Mouse (Mus musculus) heart, embryonic 16.5 days (tissue): ENCODE data around the gene Usp37. TPM values are rescaled to one million over a fixed set of nuclear protein-coding genes. Genes with fewer than 3 reads are reported as not detected.

ENCODE experiments used
- ATAC-seq: fragments of 200-750 bp; cut with Nextera tagmentation; replicated peaks from 2 replicates; pipeline ENCODE4 v1.8.0; 2017; ENCODE audit warnings: moderate number of reproducible peaks; ENCODE audit not compliant: insufficient read depth, low FRiP score; ENCODE audit errors: extremely low read depth
- H3K27ac ChIP-seq: fragments of 300-500 bp; sonication (generic); 2 replicates; pipeline ENCODE4 v1.5.1; 2014; ENCODE audit warnings: mild to moderate bottlenecking, low read length, control low read depth, moderate library complexity
- H3K27me3 ChIP-seq: fragments of 300-500 bp; sonication (generic); 2 replicates; pipeline ENCODE4 v1.6.1; 2014; ENCODE audit warnings: low read length, mixed read lengths; ENCODE audit not compliant: control insufficient read depth, insufficient read depth
- H3K36me3 ChIP-seq: fragments of 300-500 bp; sonication (generic); 2 replicates; pipeline ENCODE4 v1.6.1; 2014; ENCODE audit not compliant: control insufficient read depth, insufficient read depth
- H3K4me1 ChIP-seq: fragments of 300-500 bp; sonication (generic); 2 replicates; pipeline ENCODE4 v1.6.1; 2014; ENCODE audit warnings: low read length, mixed read lengths; ENCODE audit not compliant: control insufficient read depth, insufficient read depth
- H3K4me2 ChIP-seq: fragments of 300-500 bp; sonication (generic); 2 replicates; pipeline ENCODE4 v1.6.1; 2014; ENCODE audit warnings: low read depth, mild to moderate bottlenecking, control low read depth, low read length
- H3K4me3 ChIP-seq: fragments of 300-500 bp; sonication (generic); 2 replicates; pipeline ENCODE4 v1.5.1; 2014; ENCODE audit warnings: mild to moderate bottlenecking, control low read depth, low read length
- H3K9ac ChIP-seq: fragments of 300-500 bp; sonication (generic); 2 replicates; pipeline ENCODE4 v1.6.1; 2014; ENCODE audit warnings: low read length, control low read depth
- H3K9me3 ChIP-seq: fragments of 300-500 bp; sonication (generic); replicated peaks from 2 replicates; pipeline ENCODE4 v1.6.1; 2016; ENCODE audit warnings: low read length; ENCODE audit not compliant: control insufficient read depth
- WGBS: fragments of 180-500 bp; shearing (Covaris S2); extraction: QIAGEN DNeasy Blood & Tissue Kit; methylation state at CpG from one replicate; pipeline ENCODE4 v1.1.7; 2014; 5-methylcytosine and 5-hydroxymethylcytosine counted together
- polyA plus RNA-seq: library from polyadenylated mRNA; unstranded; fragments of >200 nt; fragmentation: Nextera tagmentation; extraction: Ambion mirVana; gene quantifications from 2 replicates; pipeline ENCODE4 v1.2.1, GENCODE M21; 2015

The Usp37 gene
- polyA plus RNA-seq, 1 experiment from 2014 or later, result 19.2 TPM

DNA sequence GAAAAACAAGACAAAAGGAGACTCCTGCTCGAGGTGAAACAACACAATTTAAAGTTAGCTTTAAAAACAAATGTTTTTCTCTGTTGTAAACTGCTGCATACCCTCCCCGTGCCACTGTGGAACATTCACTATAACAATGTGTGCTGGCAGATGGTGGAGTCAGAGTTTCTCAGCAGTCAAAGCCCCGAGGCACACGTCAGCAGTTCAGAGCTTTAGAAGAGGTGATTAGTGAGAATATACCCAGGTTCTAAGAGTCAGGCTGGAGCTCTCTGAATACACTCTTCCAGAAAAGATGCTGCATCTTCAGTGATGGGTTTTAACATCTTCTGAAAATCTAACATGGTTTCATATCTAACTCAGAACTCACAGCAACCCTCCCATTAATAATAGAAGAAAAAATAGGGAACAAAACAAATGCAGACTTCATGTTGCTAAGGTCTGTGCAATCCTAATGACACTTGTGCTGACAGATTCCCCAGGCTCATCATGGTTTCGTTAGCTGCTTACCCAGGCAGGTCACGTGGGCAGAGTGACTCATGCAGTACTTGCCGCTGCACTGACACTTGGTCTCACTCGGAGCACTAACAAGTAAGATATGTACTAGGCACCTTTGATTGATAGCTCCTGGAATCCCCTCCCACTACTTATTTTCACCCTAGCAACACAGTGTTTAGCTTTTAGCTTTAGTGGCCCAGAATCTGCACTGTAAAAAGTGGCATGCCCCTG is 106.2 kb downstream of the Usp37 start:
- Histone ChIP-seq H3K4me1 (peaks cover 6% of the 10 kb centered on the region; the same call in 1 of the 2 replicates), H3K27ac (no peak overlapping the region), H3K36me3 (peaks cover 23% of the 10 kb centered on the region), H3K4me2 (no peak overlapping the region), H3K9me3 (no peaks in the 10 kb centered on the region), H3K9ac (no peak overlapping the region), H3K27me3 (no peaks in the 10 kb centered on the region), H3K4me3 (no peak overlapping the region)
- 50% methylated on average over 8 of the region's 8 CpGs for WGBS
- peak; percentile 71; the same call in 1 of the 2 replicates for ATAC-seq

DNA sequence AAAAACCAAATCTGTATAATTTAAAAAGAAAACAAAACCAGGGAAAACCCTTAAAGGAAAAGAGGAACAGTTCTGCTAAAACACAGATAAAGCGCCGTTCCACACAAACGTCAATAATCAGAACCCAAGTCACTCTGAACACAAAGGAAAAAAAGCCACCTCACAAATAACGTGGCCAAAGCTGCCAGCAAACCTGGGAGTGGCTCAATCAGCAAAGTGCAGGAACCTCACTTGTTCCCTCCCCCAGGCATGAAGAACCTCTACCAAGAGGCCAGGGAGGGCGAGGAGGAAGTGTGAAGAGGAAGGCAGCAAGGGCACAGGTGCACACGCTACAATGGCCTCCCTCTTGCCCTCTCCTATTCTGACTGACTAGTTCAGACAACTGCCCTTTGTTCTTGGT is 108.5 kb downstream of the Usp37 start:
- ATAC-seq, result no peak
- 66% methylated on average over 6 of the region's 6 CpGs for WGBS
- peaks cover 17% of the 10 kb centered on the region for H3K36me3 ChIP-seq

DNA sequence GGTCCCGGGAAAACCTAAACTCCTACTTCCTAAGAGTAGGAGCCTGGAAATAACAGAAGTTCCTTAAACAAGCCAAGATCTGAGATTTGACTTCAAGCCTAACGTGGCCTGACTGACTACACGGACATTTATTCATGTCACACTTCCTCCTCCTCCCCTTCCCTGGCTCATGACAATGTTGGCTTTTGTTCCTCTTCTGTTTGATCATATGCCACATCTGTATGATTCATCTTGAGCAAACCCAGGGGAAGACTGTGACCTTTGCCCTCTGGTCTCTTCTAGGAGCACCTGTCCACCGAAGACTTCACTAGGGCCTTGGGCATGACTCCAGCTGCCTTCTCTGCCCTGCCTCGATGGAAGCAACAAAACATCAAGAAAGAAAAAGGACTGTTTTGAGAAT is 109.5 kb downstream of the Usp37 start:
- no peak overlapping the region for H3K9ac ChIP-seq
- no peak overlapping the region for H3K27ac ChIP-seq
- no peak overlapping the region for H3K4me3 ChIP-seq
- no peaks in the 10 kb centered on the region for H3K9me3 ChIP-seq
- no peak for ATAC-seq
- peaks cover 13% of the 10 kb centered on the region; the same call in 1 of the 2 replicates for H3K36me3 ChIP-seq
- H3K4me2 ChIP-seq, result no peak overlapping the region
- peaks cover 6% of the 10 kb centered on the region; the same call in 1 of the 2 replicates for H3K4me1 ChIP-seq
- no peaks in the 10 kb centered on the region for H3K27me3 ChIP-seq
- 61% methylated on average over 5 of the region's 5 CpGs for WGBS

More for the DNA sequence above, 108.5 kb downstream of the Usp37 start:
- H3K9ac ChIP-seq, result no peak overlapping the region
- peaks cover 6% of the 10 kb centered on the region; the same call in 1 of the 2 replicates for H3K4me1 ChIP-seq
- H3K4me3 ChIP-seq, result no peak overlapping the region
- no peaks in the 10 kb centered on the region for H3K9me3 ChIP-seq
- H3K27ac ChIP-seq, result no peak overlapping the region
- H3K4me2 ChIP-seq, result no peak overlapping the region
- no peaks in the 10 kb centered on the region for H3K27me3 ChIP-seq

DNA sequence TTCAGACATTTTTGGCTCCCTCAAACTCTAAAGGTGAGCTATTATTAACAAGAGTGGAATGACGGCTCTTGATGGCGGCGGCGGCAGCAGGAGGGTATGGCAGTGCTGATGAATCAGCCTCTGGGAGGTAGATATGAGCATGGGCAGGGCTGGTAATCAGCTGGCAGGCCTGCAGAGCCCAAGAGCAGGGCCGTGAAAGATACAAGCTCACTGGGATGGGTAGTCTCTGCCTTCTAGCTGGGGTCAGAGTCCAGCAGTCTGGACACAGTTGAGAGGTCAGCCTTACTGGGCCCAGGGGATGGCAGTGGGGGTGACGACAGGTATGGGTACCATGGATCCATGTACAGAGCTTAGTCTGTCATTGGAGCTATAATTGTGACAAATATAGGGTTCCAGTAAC is 110.9 kb downstream of the Usp37 start:
- no peaks in the 10 kb centered on the region for H3K9me3 ChIP-seq
- ATAC-seq, result no peak
- WGBS, result 43% methylated on average over 6 of the region's 6 CpGs

DNA sequence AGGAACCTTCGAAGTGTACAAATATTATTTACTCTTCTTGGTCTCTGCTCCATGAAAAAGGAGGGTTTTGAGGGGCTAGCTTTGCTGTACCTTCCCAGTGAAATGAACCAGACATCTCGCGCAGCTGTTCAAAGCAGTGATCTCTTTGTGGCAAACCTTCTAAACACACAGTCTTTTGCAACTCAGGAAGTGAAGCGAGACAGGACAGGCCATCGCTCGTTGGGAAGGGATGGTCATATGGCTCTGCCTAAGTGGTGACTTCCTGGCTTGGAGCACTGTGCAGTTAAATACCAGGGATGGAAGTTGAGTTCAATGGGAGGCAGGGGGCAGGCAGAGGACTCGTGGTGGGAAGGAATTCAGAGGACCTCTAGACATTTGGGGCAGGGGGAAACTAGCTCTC is 118.2 kb downstream of the Usp37 start:
- no peak for ATAC-seq
- Histone ChIP-seq H3K36me3 (no peaks in the 10 kb centered on the region), H3K4me2 (no peak overlapping the region), H3K4me1 (peaks cover 5% of the 10 kb centered on the region), H3K4me3 (no peak overlapping the region), H3K9ac (no peak overlapping the region), H3K9me3 (no peaks in the 10 kb centered on the region), H3K27me3 (no peaks in the 10 kb centered on the region; the same call in 1 of the 2 replicates), H3K27ac (no peak overlapping the region)
- WGBS, result 61% methylated on average over 7 of the region's 7 CpGs

More for the DNA sequence above, 110.9 kb downstream of the Usp37 start:
- no peak overlapping the region for H3K4me3 ChIP-seq
- peaks cover 6% of the 10 kb centered on the region; the same call in 1 of the 2 replicates for H3K4me1 ChIP-seq
- peaks cover 10% of the 10 kb centered on the region; the same call in 1 of the 2 replicates for H3K36me3 ChIP-seq
- no peaks in the 10 kb centered on the region for H3K27me3 ChIP-seq
- no peak overlapping the region for H3K27ac ChIP-seq
- no peak overlapping the region for H3K4me2 ChIP-seq
- no peak overlapping the region for H3K9ac ChIP-seq

DNA sequence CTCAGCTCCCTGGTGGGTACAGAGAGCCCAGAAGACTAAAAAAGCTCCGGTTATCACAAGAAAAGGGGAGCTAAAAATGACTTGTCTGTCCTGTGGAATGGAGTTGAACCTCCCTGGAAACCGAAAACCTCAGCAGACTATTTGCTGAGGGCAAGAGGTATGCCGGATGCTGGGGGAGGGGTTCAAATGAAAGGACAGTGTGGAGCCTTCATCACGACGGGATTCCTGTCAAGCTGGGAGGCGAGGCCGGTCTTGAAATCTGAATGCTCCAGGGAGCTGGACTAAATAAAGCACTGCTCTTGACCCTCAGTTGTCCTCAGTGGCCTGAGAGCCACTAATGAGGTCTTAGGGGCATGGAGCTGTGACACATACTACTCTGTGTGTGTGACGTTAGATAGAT is 120.9 kb downstream of the Usp37 start:
- peaks cover 7% of the 10 kb centered on the region for H3K4me1 ChIP-seq
- no peaks in the 10 kb centered on the region; the same call in 1 of the 2 replicates for H3K27me3 ChIP-seq
- H3K4me2 ChIP-seq, result no peak overlapping the region
- no peak overlapping the region for H3K27ac ChIP-seq
- no peaks in the 10 kb centered on the region for H3K9me3 ChIP-seq
- H3K9ac ChIP-seq, result no peak overlapping the region
- no peak overlapping the region for H3K4me3 ChIP-seq
- H3K36me3 ChIP-seq, result no peaks in the 10 kb centered on the region
- no peak for ATAC-seq
- 29% methylated on average over 8 of the region's 8 CpGs for WGBS

DNA sequence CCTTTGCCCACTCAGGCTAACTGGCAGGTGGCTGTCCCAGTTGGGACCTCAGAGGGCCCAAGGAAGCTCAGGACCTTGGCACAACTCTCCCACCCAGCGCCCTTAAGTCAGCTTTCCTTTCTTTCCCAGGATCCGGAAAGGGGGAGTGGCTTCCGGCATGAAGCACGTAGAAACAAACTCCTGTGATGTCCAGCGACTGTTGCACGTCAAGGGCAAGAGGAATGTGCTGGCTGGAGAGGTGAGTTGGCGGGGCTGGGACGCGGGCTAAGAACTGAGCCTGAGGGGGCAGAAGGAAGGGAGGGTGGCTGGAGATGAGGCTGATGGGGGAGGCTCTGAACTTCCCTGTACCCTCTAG is 124.7 kb downstream of the Usp37 start:
- Histone ChIP-seq H3K4me2 (no peak overlapping the region), H3K27me3 (no peaks in the 10 kb centered on the region), H3K4me3 (no peak overlapping the region), H3K9me3 (no peaks in the 10 kb centered on the region), H3K9ac (no peak overlapping the region), H3K36me3 (no peaks in the 10 kb centered on the region), H3K27ac (no peak overlapping the region), H3K4me1 (peaks cover 7% of the 10 kb centered on the region)
- WGBS, result 40% methylated on average over 9 of the region's 9 CpGs
- no peak for ATAC-seq

DNA sequence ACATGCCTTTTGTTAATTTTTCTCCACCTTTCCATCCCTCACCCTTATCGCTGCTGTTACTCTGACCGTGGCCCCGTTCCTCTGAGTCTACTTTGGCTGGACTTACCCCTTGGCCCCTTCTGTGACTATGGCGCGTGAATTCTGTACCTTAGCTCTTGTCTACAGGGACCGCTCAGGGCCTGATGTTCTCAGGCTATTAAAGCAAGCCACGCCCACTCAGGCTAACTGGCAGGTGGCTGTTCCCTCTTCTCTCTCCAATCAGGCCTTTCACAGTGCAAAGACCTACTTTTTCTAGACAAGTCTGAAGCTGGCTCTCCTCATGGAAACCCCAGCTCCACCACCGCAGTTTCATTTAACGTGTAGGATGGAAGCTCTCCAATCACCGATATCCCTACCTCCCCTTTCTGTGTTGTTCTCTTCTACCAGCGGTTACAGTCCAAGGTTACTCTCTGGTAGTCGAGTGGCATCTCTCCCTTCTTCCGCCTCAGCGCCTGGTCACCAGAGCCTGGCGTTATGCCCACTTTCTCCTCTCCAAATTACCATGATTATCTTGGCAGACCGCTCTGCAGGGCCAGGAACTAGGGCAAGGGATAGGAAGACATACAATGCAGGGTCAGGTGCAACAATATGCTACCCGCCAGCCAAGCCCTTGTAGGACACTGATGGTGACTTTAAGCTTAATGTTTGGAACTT is 125.2 kb downstream of the Usp37 start:
- Histone ChIP-seq H3K9me3 (no peaks in the 10 kb centered on the region), H3K27ac (no peak overlapping the region), H3K4me2 (no peak overlapping the region), H3K9ac (no peak overlapping the region), H3K27me3 (no peaks in the 10 kb centered on the region), H3K4me1 (peaks cover 7% of the 10 kb centered on the region), H3K4me3 (no peak overlapping the region), H3K36me3 (no peaks in the 10 kb centered on the region)
- ATAC-seq, result no peak
- 66% methylated on average over 17 of the region's 17 CpGs for WGBS

DNA sequence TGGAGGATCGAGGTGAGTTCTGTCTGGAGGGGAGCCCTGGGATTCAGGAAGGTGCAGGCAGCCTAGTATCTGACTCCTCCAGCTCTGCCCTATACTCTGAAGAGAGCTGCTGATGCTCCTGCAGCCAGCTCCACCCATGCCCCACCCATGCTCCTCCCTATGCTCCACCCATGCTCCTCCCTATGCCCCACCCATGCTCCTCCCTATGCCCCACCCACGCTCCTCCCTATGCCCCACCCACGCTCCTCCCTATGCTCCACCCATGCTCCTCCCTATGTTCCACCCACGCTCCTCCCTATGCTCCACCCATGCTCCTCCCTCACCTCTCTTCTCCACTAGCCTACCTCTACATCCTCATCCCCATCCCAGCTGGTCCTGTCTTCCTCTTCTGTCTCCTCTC is 128.9 kb downstream of the Usp37 start:
- Histone ChIP-seq H3K4me1 (peaks cover 2% of the 10 kb centered on the region; the same call in 1 of the 2 replicates), H3K27me3 (no peaks in the 10 kb centered on the region), H3K4me3 (no peak overlapping the region), H3K4me2 (no peak overlapping the region), H3K9me3 (no peaks in the 10 kb centered on the region), H3K9ac (no peak overlapping the region), H3K27ac (no peak overlapping the region), H3K36me3 (no peaks in the 10 kb centered on the region)
- ATAC-seq, result no peak
- 47% methylated on average over 4 of the region's 4 CpGs for WGBS
